Mouse (Mus musculus) CH12.LX (cell line): Measurements from ENCODE around the gene Clk4.

Experiments used
- CHD2 ChIP-seq: IDR thresholded peaks from 2 replicates; pipeline ENCODE4 v1.6.1; 2011; ENCODE audit warnings: low read length, improper control_type of control experiment
- CTCF ChIP-seq, 2 experiments: IDR thresholded peaks in 1 of 2; conservative IDR thresholded peaks in 1 of 2; 2 replicates each; pipeline ENCODE4 v1.5.1; 2011 to 2012; ENCODE audit warnings: low read depth in 2 of 2, low read length in 2 of 2, improper control_type of control experiment in 1 of 2, inconsistent platforms in 1 of 2, mild to moderate bottlenecking in 1 of 2, moderate library complexity in 1 of 2
- EP300 ChIP-seq: IDR thresholded peaks from 2 replicates; pipeline ENCODE4 v1.6.1; 2011; ENCODE audit warnings: low read length, improper control_type of control experiment
- ETS1 ChIP-seq: conservative IDR thresholded peaks from 2 replicates; pipeline ENCODE4 v1.6.1; 2012; ENCODE audit warnings: low read depth, mild to moderate bottlenecking, inconsistent platforms, low read length, improper control_type of control experiment, moderate library complexity
- JUN ChIP-seq: IDR thresholded peaks from 2 replicates; pipeline ENCODE4 v1.6.1; 2011; ENCODE audit warnings: low read depth, mild to moderate bottlenecking, low read length, improper control_type of control experiment, moderate library complexity; ENCODE audit not compliant: insufficient read depth
- MAFK ChIP-seq: IDR thresholded peaks from 2 replicates; pipeline ENCODE4 v1.6.1; 2011; ENCODE audit warnings: low read length, improper control_type of control experiment; ENCODE audit not compliant: insufficient replicate concordance
- POLR2A ChIP-seq: IDR thresholded peaks from 2 replicates; pipeline ENCODE4 v1.6.1; 2011; ENCODE audit warnings: low read depth, mild to moderate bottlenecking, improper control_type of control experiment, low read length
- RAD21 ChIP-seq: IDR thresholded peaks from 2 replicates; pipeline ENCODE4 v1.6.1; 2011; ENCODE audit warnings: low read depth, mild to moderate bottlenecking, low read length, improper control_type of control experiment, moderate library complexity
- TCF12 ChIP-seq: IDR thresholded peaks from 2 replicates; pipeline ENCODE4 v1.6.1; 2014; ENCODE audit warnings: low read depth, mild to moderate bottlenecking, inconsistent platforms, low read length, improper control_type of control experiment
- UBTF ChIP-seq: IDR thresholded peaks from 2 replicates; pipeline ENCODE4 v1.6.1; 2012; ENCODE audit warnings: low read depth, mild to moderate bottlenecking, inconsistent platforms, low read length, improper control_type of control experiment, moderate library complexity
- USF1 ChIP-seq: IDR thresholded peaks from 2 replicates; pipeline ENCODE4 v1.6.1; 2014; ENCODE audit warnings: low read depth, mild to moderate bottlenecking, inconsistent platforms, low read length, improper control_type of control experiment
- ZMIZ1 ChIP-seq: IDR thresholded peaks from 2 replicates; pipeline ENCODE4 v1.6.1; 2012; ENCODE audit warnings: low read depth, mild to moderate bottlenecking, inconsistent platforms, low read length, improper control_type of control experiment
- ZNF384 ChIP-seq: IDR thresholded peaks from 2 replicates; pipeline ENCODE4 v1.6.1; 2012; ENCODE audit warnings: low read depth, low read length, improper control_type of control experiment, inconsistent platforms

DNA sequence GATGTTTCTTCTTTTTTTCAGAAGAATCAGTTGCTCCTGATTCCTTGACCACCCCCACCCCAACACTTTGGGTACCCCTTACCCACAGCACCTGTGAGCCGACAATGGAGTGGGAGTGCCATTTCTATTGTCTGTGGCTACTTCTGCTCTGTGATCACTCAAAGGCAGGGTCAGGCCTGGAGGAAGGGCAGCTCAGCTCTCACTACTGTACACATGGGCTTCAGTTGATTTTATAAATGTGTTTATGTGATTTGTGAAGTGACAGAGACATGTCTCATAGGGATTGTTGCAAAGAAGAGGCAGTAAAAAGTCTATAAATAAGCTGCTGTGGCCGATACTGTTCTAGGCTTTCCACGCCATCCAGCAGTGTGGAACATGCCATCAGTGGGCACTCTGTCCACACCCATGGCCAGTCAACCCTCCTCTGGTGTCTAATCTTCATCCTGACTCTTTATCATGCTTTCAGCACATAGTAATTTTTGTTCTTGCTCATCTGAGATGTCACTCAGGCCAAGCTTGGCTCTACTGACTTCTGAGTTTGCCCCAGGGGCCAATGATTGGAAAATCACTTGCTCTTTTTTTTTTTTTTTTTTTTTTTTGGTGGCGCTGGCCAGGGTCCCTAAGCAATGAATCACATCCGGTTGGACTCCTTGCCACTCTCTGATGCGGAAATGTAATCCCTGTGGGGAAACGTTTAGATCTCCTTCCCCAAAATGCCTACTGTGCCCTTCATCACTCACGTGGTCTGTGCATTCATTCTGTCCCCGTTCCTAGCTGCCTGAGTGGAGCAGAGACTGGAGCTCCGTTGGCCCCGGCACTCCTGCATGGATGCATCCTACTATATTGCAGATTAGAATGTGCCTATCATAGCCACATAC is 68.5 kb downstream of the Clk4 start:
- TF ChIP-seq ETS1 (no peak), CTCF (conservative IDR thresholded peaks at IDR 0.05 in 1 of 2, IDR thresholded peaks at IDR 0.05 in 1 of 2; ENCODE audit: low read depth in 2 of 2, low read length in 2 of 2) (no peak), CHD2 (no peak), JUN (no peak), POLR2A (no peak), ZNF384 (peak; percentile 64), UBTF (no peak), RAD21 (no peak), USF1 (no peak), ZMIZ1 (no peak), TCF12 (no peak), EP300 (no peak), MAFK (no peak)
